Mouse (Mus musculus): ENCODE data around the gene Zyg11b. TPM values are rescaled to one million over a fixed set of nuclear protein-coding genes. Genes with fewer than 3 reads are reported as not detected.

The Zyg11b gene
- polyA plus RNA-seq, 1 experiment from 2014 or later = 28.8 TPM

Other genes with a start within 250 kb of the Zyg11b start
- gene Podn, start 204.7 kb downstream of the Zyg11b start, polyA plus RNA-seq (2015; fragmentation: Nextera tagmentation; extraction: Ambion mirVana) = 0.32 and 0.44 TPM in 2 replicates
- 225 and 234 TPM in 2 replicates for gene Scp2, start 156.1 kb downstream of the Zyg11b start, polyA plus RNA-seq (2015; fragmentation: Nextera tagmentation; extraction: Ambion mirVana)
- 11.8 and 15.4 TPM in 2 replicates for gene Echdc2, start 135.7 kb downstream of the Zyg11b start, polyA plus RNA-seq (2015; fragmentation: Nextera tagmentation; extraction: Ambion mirVana)
- 0.06 and 0.08 TPM in 2 replicates for gene Zyg11a, start 83.0 kb downstream of the Zyg11b start, polyA plus RNA-seq (2015; fragmentation: Nextera tagmentation; extraction: Ambion mirVana)
- 42.6 and 46.8 TPM in 2 replicates for gene Coa7, start 27.0 kb upstream of the Zyg11b start, polyA plus RNA-seq (2015; fragmentation: Nextera tagmentation; extraction: Ambion mirVana)
- 4.0 and 6.3 TPM in 2 replicates for gene Shisal2a, start 82.3 kb upstream of the Zyg11b start, polyA plus RNA-seq (2015; fragmentation: Nextera tagmentation; extraction: Ambion mirVana)
- gene Gpx7, start 105.9 kb upstream of the Zyg11b start, polyA plus RNA-seq (2015; fragmentation: Nextera tagmentation; extraction: Ambion mirVana) = 36.9 and 37.9 TPM in 2 replicates
- 49.4 and 52.0 TPM in 2 replicates for gene Tut4, start 158.3 kb upstream of the Zyg11b start, polyA plus RNA-seq (2015; fragmentation: Nextera tagmentation; extraction: Ambion mirVana)

Measured in neural tube, embryonic 15.5 days (tissue).